Mouse (Mus musculus) testis, adult 2 months (tissue): Measurements from ENCODE around the gene Igfbp5.

Experiments used
- CTCF ChIP-seq: fragments of 200-500 bp; IDR thresholded peaks from 2 replicates; pipeline ENCODE4 v1.5.1; 2012; ENCODE audit warnings: low read depth, mild to moderate bottlenecking, inconsistent platforms, low read length, moderate library complexity; ENCODE audit not compliant: control insufficient read depth, insufficient read depth, insufficient replicate concordance
- POLR2A ChIP-seq: fragments of 200-500 bp; IDR thresholded peaks from 2 replicates; pipeline ENCODE4 v1.6.1; 2012; ENCODE audit warnings: low read depth, mild to moderate bottlenecking, inconsistent platforms, low read length, moderate library complexity; ENCODE audit not compliant: control insufficient read depth

- TF ChIP-seq CTCF (no peak), POLR2A (no peak)
These were observed 4.7 kb downstream of the Igfbp5 start for GRCm38 (mm10) chr1:72869681-72870614.
